Mouse (Mus musculus): ENCODE measurements at regions not wholly inside any gene's neighbourhood (a gene's known extent, or its start where the extent isn't known, plus 50 kb on each side); places are given as distances from the start of the nearest gene placed in this dataset.

GRCm38 (mm10) chr10:45890088-45890626, 312.5 kb downstream of the Hace1 start:
- 90% methylated on average over 9 of the region's 9 CpGs for whole genome bisulfite sequencing
- ATAC-seq (ENCODE audit: insufficient number of reproducible peaks, insufficient read depth, low FRiP score, low TSS enrichment) = no peak
- no peak overlapping the region for H3K27ac ChIP-seq
- H3K9ac ChIP-seq = no peak overlapping the region
- peaks cover 15% of the 10 kb centered on the region; the same call in 1 of the 2 replicates for H3K4me1 ChIP-seq
- no peak overlapping the region for H3K4me2 ChIP-seq (replicated peaks)
- no peaks in the 10 kb centered on the region for H3K27me3 ChIP-seq
- H3K4me3 ChIP-seq = no peak overlapping the region
- no peaks in the 10 kb centered on the region for H3K36me3 ChIP-seq
- no peaks in the 10 kb centered on the region for H3K9me3 ChIP-seq

- no peak overlapping the region for H3K9ac ChIP-seq
- 0 out of 2 replicates have a peak overlapping the region, but pooled peaks have one; percentile 19 for H3K27ac ChIP-seq
- no peak overlapping the region for H3K4me2 ChIP-seq (replicated peaks)
- ATAC-seq (ENCODE audit: insufficient number of reproducible peaks, insufficient read depth, low FRiP score, low TSS enrichment) = no peak
- no peaks in the 10 kb centered on the region for H3K9me3 ChIP-seq
- WGBS = 41% methylated on average over 2 of the region's 2 CpGs
- H3K36me3 ChIP-seq = no peaks in the 10 kb centered on the region
- peaks cover 15% of the 10 kb centered on the region; the same call in 1 of the 2 replicates for H3K4me1 ChIP-seq
- no peaks in the 10 kb centered on the region for H3K27me3 ChIP-seq
- H3K4me3 ChIP-seq = no peak overlapping the region
Measured at GRCm38 (mm10) chr10:45892464-45892863, 314.8 kb downstream of the Hace1 start.

DNA sequence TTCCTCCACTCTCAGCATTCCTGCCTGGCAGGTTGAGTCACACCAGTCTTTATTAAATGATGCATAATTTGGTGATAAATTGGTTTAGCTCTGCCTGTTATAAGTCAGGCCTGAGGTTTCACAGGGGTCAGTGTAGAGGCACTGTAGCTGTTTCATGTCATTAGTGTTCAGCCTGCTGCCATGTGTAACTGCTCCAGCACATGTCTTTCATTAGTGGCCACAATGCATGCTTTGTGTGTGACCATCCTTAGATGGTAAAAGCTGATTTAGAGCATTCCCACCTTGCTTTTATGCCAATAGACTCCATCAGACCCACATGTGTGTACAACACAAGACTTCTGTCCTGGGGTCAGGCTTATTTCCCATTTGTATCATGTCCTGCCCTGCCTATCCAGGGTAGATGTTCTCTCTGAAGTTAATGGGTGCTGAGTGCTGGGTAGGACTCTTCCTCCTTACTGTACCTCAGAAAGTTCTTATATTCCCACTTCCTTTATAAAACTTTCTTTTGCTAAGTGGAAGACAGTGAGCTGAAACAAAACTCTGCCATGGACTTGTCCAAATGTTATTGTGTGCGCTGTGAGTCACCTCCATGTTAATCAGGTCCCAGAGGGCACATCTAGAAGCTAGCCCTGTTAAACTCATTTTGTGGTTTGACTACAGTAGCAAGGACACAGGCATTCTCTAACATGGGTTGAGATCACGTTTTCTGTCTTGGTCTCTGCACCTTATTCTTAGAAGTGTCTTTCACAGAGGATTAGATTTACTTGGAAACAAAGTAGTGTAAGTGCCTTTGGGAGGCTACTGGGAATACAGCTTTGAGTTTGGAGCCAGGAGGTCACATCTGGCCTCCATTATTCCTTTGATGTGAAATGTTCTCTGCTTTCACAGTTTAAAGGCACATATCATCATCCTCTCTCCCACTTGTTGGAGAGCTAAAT, 316.5 kb downstream of the Hace1 start:
- Histone ChIP-seq H3K27me3 (no peaks in the 10 kb centered on the region), H3K9me3 (no peaks in the 10 kb centered on the region), H3K9ac (no peak overlapping the region), H3K4me2 (replicated peaks) (no peak overlapping the region), H3K36me3 (no peaks in the 10 kb centered on the region), H3K4me1 (peaks cover 15% of the 10 kb centered on the region; the same call in 1 of the 2 replicates), H3K27ac (peak overlapping the region; percentile 64), H3K4me3 (no peak overlapping the region)
- peak; percentile 67 for ATAC-seq (ENCODE audit: insufficient number of reproducible peaks, insufficient read depth, low FRiP score, low TSS enrichment)
- 25% methylated on average over 2 of the region's 2 CpGs for WGBS

GRCm38 (mm10) chr10:45916928-45917327, 339.3 kb downstream of the Hace1 start:
- H3K9ac ChIP-seq = no peak overlapping the region
- H3K27ac ChIP-seq = no peak overlapping the region
- no peaks in the 10 kb centered on the region for H3K36me3 ChIP-seq
- H3K4me3 ChIP-seq = no peak overlapping the region
- WGBS = 19% methylated on average over 3 of the region's 3 CpGs
- H3K4me2 ChIP-seq (replicated peaks) = no peak overlapping the region
- no peak for ATAC-seq (ENCODE audit: insufficient number of reproducible peaks, insufficient read depth, low FRiP score, low TSS enrichment)
- no peaks in the 10 kb centered on the region for H3K4me1 ChIP-seq
- no peaks in the 10 kb centered on the region for H3K27me3 ChIP-seq
- H3K9me3 ChIP-seq = 0 out of 2 replicates have a peak, but pooled peaks cover 4% of the 10 kb centered on the region

- Histone ChIP-seq H3K9me3 (no peaks in the 10 kb centered on the region), H3K9ac (no peak overlapping the region), H3K27me3 (no peaks in the 10 kb centered on the region), H3K4me1 (no peaks in the 10 kb centered on the region), H3K27ac (no peak overlapping the region), H3K4me3 (no peak overlapping the region), H3K36me3 (no peaks in the 10 kb centered on the region), H3K4me2 (replicated peaks) (no peak overlapping the region)
- ATAC-seq (ENCODE audit: insufficient number of reproducible peaks, insufficient read depth, low FRiP score, low TSS enrichment) = no peak
- 60% methylated on average over 1 of the region's 1 CpGs for WGBS
Measured at GRCm38 (mm10) chr10:45925746-45926145, 348.1 kb downstream of the Hace1 start.

GRCm38 (mm10) chr10:45933631-45934310, 356.1 kb downstream of the Hace1 start:
- ATAC-seq (ENCODE audit: insufficient number of reproducible peaks, insufficient read depth, low FRiP score, low TSS enrichment) = no peak
- Histone ChIP-seq H3K36me3 (no peaks in the 10 kb centered on the region), H3K4me3 (no peak overlapping the region), H3K27ac (no peak overlapping the region), H3K27me3 (no peaks in the 10 kb centered on the region), H3K4me1 (no peaks in the 10 kb centered on the region), H3K9me3 (no peaks in the 10 kb centered on the region), H3K9ac (no peak overlapping the region), H3K4me2 (replicated peaks) (no peak overlapping the region)
- WGBS = 92% methylated on average over 4 of the region's 4 CpGs

- ATAC-seq (ENCODE audit: insufficient number of reproducible peaks, insufficient read depth, low FRiP score, low TSS enrichment) = no peak
Measured at GRCm38 (mm10) chr10:45957686-45958085, 380.1 kb downstream of the Hace1 start.

GRCm38 (mm10) chr10:45972240-45972639, 394.6 kb downstream of the Hace1 start:
- no peaks in the 10 kb centered on the region for H3K36me3 ChIP-seq
- H3K27ac ChIP-seq = no peak overlapping the region
- no peak overlapping the region for H3K4me3 ChIP-seq
- H3K4me1 ChIP-seq = no peaks in the 10 kb centered on the region
- 39% methylated on average over 1 of the region's 1 CpGs for WGBS
- no peak for ATAC-seq (ENCODE audit: insufficient number of reproducible peaks, insufficient read depth, low FRiP score, low TSS enrichment)
- no peak overlapping the region for H3K4me2 ChIP-seq (replicated peaks)
- no peaks in the 10 kb centered on the region for H3K27me3 ChIP-seq
- H3K9ac ChIP-seq = no peak overlapping the region
- no peaks in the 10 kb centered on the region for H3K9me3 ChIP-seq

More at GRCm38 (mm10) chr10:45957686-45958085, 380.1 kb downstream of the Hace1 start:
- no peaks in the 10 kb centered on the region for H3K36me3 ChIP-seq
- no peak overlapping the region for H3K27ac ChIP-seq
- no peaks in the 10 kb centered on the region for H3K4me1 ChIP-seq
- no peak overlapping the region for H3K9ac ChIP-seq
- no peaks in the 10 kb centered on the region for H3K27me3 ChIP-seq
- H3K4me3 ChIP-seq = no peak overlapping the region
- H3K9me3 ChIP-seq = no peaks in the 10 kb centered on the region
- H3K4me2 ChIP-seq (replicated peaks) = no peak overlapping the region

- no peak for ATAC-seq (ENCODE audit: insufficient number of reproducible peaks, insufficient read depth, low FRiP score, low TSS enrichment)
- Histone ChIP-seq H3K9me3 (no peaks in the 10 kb centered on the region), H3K27ac (no peak overlapping the region), H3K36me3 (no peaks in the 10 kb centered on the region), H3K9ac (no peak overlapping the region), H3K4me2 (replicated peaks) (no peak overlapping the region), H3K27me3 (no peaks in the 10 kb centered on the region), H3K4me1 (no peaks in the 10 kb centered on the region), H3K4me3 (no peak overlapping the region)
- 66% methylated on average over 4 of the region's 4 CpGs for WGBS
Measured at GRCm38 (mm10) chr10:45982731-45983274, 405.2 kb downstream of the Hace1 start.

GRCm38 (mm10) chr10:45983671-45984335, 406.2 kb downstream of the Hace1 start:
- Histone ChIP-seq H3K4me3 (no peak overlapping the region), H3K9me3 (no peaks in the 10 kb centered on the region), H3K36me3 (no peaks in the 10 kb centered on the region), H3K27ac (no peak overlapping the region), H3K4me2 (replicated peaks) (no peak overlapping the region), H3K4me1 (no peaks in the 10 kb centered on the region), H3K9ac (no peak overlapping the region), H3K27me3 (no peaks in the 10 kb centered on the region)
- WGBS = 84% methylated on average over 6 of the region's 6 CpGs
- ATAC-seq (ENCODE audit: insufficient number of reproducible peaks, insufficient read depth, low FRiP score, low TSS enrichment) = no peak

- ATAC-seq (ENCODE audit: insufficient number of reproducible peaks, insufficient read depth, low FRiP score, low TSS enrichment) = no peak
- Histone ChIP-seq H3K27me3 (no peaks in the 10 kb centered on the region), H3K9ac (no peak overlapping the region), H3K9me3 (no peaks in the 10 kb centered on the region), H3K4me1 (no peaks in the 10 kb centered on the region), H3K4me2 (replicated peaks) (no peak overlapping the region), H3K4me3 (no peak overlapping the region), H3K27ac (no peak overlapping the region), H3K36me3 (no peaks in the 10 kb centered on the region)
- 85% methylated on average over 2 of the region's 2 CpGs for WGBS
Measured at GRCm38 (mm10) chr10:45986341-45986740, 408.7 kb downstream of the Hace1 start.

Measured in embryonic facial prominence, embryonic 12.5 days (tissue).